Mouse (Mus musculus): Measurements from ENCODE around the gene Parg. TPM values are rescaled to one million over a fixed set of nuclear protein-coding genes. Genes with fewer than 3 reads are reported as not detected.
A peak's percentile ranks its signal among the peaks of the same experiment; 100 is the strongest.

The Parg gene
- polyA plus RNA-seq (2015; fragmentation: Nextera tagmentation; extraction: Ambion mirVana), result 31.1 and 34.5 TPM in 2 replicates

- Histone ChIP-seq H3K4me2 (ENCODE audit: low read length) (peak within 1 kb of the TSS; percentile 97), H3K4me3 (ENCODE audit: low read depth, low read length) (peak within 1 kb of the TSS; percentile 81), H3K27ac (ENCODE audit: low read length) (peak within 1 kb of the TSS; percentile 75), H3K9me3 (replicated peaks; ENCODE audit: control insufficient read depth, low read length, poor library complexity, severe bottlenecking) (no peaks in the 10 kb centered on the region), H3K4me1 (ENCODE audit: control insufficient read depth, insufficient read depth, low read length) (peaks cover 26% of the 10 kb centered on the region), H3K9ac (ENCODE audit: low read depth, low read length) (peak within 1 kb of the TSS; percentile 79), H3K27me3 (ENCODE audit: control insufficient read depth, insufficient read depth, low read depth, low read length) (no peaks in the 10 kb centered on the region), H3K36me3 (ENCODE audit: control insufficient read depth, insufficient read depth, low read length) (peaks cover 13% of the 10 kb centered on the region)
- under 1% methylated on average over 63 of the region's 77 CpGs for WGBS
- ATAC-seq, result peak; percentile 96
These were observed at the start of gene Parg, which contains the start of gene Timm23 for GRCm38 (mm10) chr14:32201791-32202451. Gene Parg (plus strand): TSS chr14:32201949. Gene Timm23 (minus strand): TSS chr14:32201898.

- Histone ChIP-seq H3K9ac (ENCODE audit: low read depth, low read length) (no peak overlapping the region), H3K27ac (ENCODE audit: low read length) (no peak overlapping the region), H3K36me3 (ENCODE audit: control insufficient read depth, insufficient read depth, low read length) (no peaks in the 10 kb centered on the region), H3K4me1 (ENCODE audit: control insufficient read depth, insufficient read depth, low read length) (no peaks in the 10 kb centered on the region), H3K4me3 (ENCODE audit: low read depth, low read length) (no peak overlapping the region), H3K27me3 (ENCODE audit: control insufficient read depth, insufficient read depth, low read depth, low read length) (no peaks in the 10 kb centered on the region), H3K4me2 (ENCODE audit: low read length) (no peak overlapping the region), H3K9me3 (replicated peaks; ENCODE audit: control insufficient read depth, low read length, poor library complexity, severe bottlenecking) (no peaks in the 10 kb centered on the region)
- 91% methylated on average over 18 of the region's 18 CpGs for WGBS
- ATAC-seq, result no peak
These were observed 49.3 kb upstream of the Parg start for GRCm38 (mm10) chr14:32152243-32152965.

GRCm38 (mm10) chr14:32153156-32153555 lies 48.6 kb upstream of the Parg start:
- Histone ChIP-seq H3K4me1 (ENCODE audit: control insufficient read depth, insufficient read depth, low read length) (no peaks in the 10 kb centered on the region), H3K9ac (ENCODE audit: low read depth, low read length) (no peak overlapping the region), H3K36me3 (ENCODE audit: control insufficient read depth, insufficient read depth, low read length) (no peaks in the 10 kb centered on the region), H3K27me3 (ENCODE audit: control insufficient read depth, insufficient read depth, low read depth, low read length) (no peaks in the 10 kb centered on the region), H3K4me3 (ENCODE audit: low read depth, low read length) (no peak overlapping the region), H3K27ac (ENCODE audit: low read length) (no peak overlapping the region), H3K4me2 (ENCODE audit: low read length) (no peak overlapping the region), H3K9me3 (replicated peaks; ENCODE audit: control insufficient read depth, low read length, poor library complexity, severe bottlenecking) (no peaks in the 10 kb centered on the region)
- 97% methylated on average over 2 of the region's 2 CpGs for WGBS
- ATAC-seq, result no peak

- Histone ChIP-seq H3K27me3 (ENCODE audit: control insufficient read depth, insufficient read depth, low read depth, low read length) (no peaks in the 10 kb centered on the region), H3K27ac (ENCODE audit: low read length) (no peak overlapping the region), H3K9ac (ENCODE audit: low read depth, low read length) (no peak overlapping the region), H3K4me1 (ENCODE audit: control insufficient read depth, insufficient read depth, low read length) (0 out of 2 replicates have a peak, but pooled peaks cover 3% of the 10 kb centered on the region), H3K9me3 (replicated peaks; ENCODE audit: control insufficient read depth, low read length, poor library complexity, severe bottlenecking) (no peaks in the 10 kb centered on the region), H3K4me3 (ENCODE audit: low read depth, low read length) (no peak overlapping the region), H3K36me3 (ENCODE audit: control insufficient read depth, insufficient read depth, low read length) (no peaks in the 10 kb centered on the region), H3K4me2 (ENCODE audit: low read length) (no peak overlapping the region)
- 91% methylated on average over 6 of the region's 6 CpGs for WGBS
- no peak for ATAC-seq
These were observed 47.0 kb upstream of the Parg start for GRCm38 (mm10) chr14:32154758-32155157.

- Histone ChIP-seq H3K4me3 (ENCODE audit: low read depth, low read length) (peak overlapping the region; percentile 75), H3K36me3 (ENCODE audit: control insufficient read depth, insufficient read depth, low read length) (no peaks in the 10 kb centered on the region), H3K27me3 (ENCODE audit: control insufficient read depth, insufficient read depth, low read depth, low read length) (no peaks in the 10 kb centered on the region), H3K4me1 (ENCODE audit: control insufficient read depth, insufficient read depth, low read length) (peaks cover 21% of the 10 kb centered on the region), H3K4me2 (ENCODE audit: low read length) (peak overlapping the region; percentile 91), H3K9me3 (replicated peaks; ENCODE audit: control insufficient read depth, low read length, poor library complexity, severe bottlenecking) (no peaks in the 10 kb centered on the region), H3K9ac (ENCODE audit: low read depth, low read length) (peak overlapping the region; percentile 100; the same call in 1 of the 2 replicates), H3K27ac (ENCODE audit: low read length) (peak overlapping the region; percentile 89)
- WGBS, result 35% methylated on average over 4 of the region's 4 CpGs
- ATAC-seq, result peak; percentile 33; the same call in 1 of the 2 replicates
These were observed 42.5 kb upstream of the Parg start for GRCm38 (mm10) chr14:32159150-32159670.

- Histone ChIP-seq H3K9me3 (replicated peaks; ENCODE audit: control insufficient read depth, low read length, poor library complexity, severe bottlenecking) (no peaks in the 10 kb centered on the region), H3K27me3 (ENCODE audit: control insufficient read depth, insufficient read depth, low read depth, low read length) (no peaks in the 10 kb centered on the region), H3K9ac (ENCODE audit: low read depth, low read length) (peak within 1 kb of the TSS; percentile 100), H3K27ac (ENCODE audit: low read length) (peak within 1 kb of the TSS; percentile 89), H3K4me2 (ENCODE audit: low read length) (peak within 1 kb of the TSS; percentile 91), H3K4me3 (ENCODE audit: low read depth, low read length) (peak within 1 kb of the TSS; percentile 75), H3K36me3 (ENCODE audit: control insufficient read depth, insufficient read depth, low read length) (no peaks in the 10 kb centered on the region), H3K4me1 (ENCODE audit: control insufficient read depth, insufficient read depth, low read length) (peaks cover 21% of the 10 kb centered on the region)
- ATAC-seq, result peak; percentile 99
- 1% methylated on average over 40 of the region's 40 CpGs for WGBS
These were observed 42.0 kb upstream of the Parg start, which contains the start of gene Ncoa4 for GRCm38 (mm10) chr14:32159690-32160246. Gene Ncoa4 (plus strand): TSS chr14:32159865.

GRCm38 (mm10) chr14:32160563-32160962 lies 41.2 kb upstream of the Parg start:
- H3K4me1 ChIP-seq (ENCODE audit: control insufficient read depth, insufficient read depth, low read length), result peaks cover 26% of the 10 kb centered on the region
- no peaks in the 10 kb centered on the region for H3K9me3 ChIP-seq (replicated peaks; ENCODE audit: control insufficient read depth, low read length, poor library complexity, severe bottlenecking)
- peak overlapping the region; percentile 100 for H3K9ac ChIP-seq (ENCODE audit: low read depth, low read length)
- H3K4me2 ChIP-seq (ENCODE audit: low read length), result peak overlapping the region; percentile 91
- no peak for ATAC-seq
- peak overlapping the region; percentile 75 for H3K4me3 ChIP-seq (ENCODE audit: low read depth, low read length)
- H3K36me3 ChIP-seq (ENCODE audit: control insufficient read depth, insufficient read depth, low read length), result no peaks in the 10 kb centered on the region
- H3K27me3 ChIP-seq (ENCODE audit: control insufficient read depth, insufficient read depth, low read depth, low read length), result no peaks in the 10 kb centered on the region
- H3K27ac ChIP-seq (ENCODE audit: low read length), result peak overlapping the region; percentile 89; the same call in 1 of the 2 replicates
- 43% methylated on average over 7 of the region's 7 CpGs for WGBS

GRCm38 (mm10) chr14:32161090-32161885 lies 40.5 kb upstream of the Parg start:
- Histone ChIP-seq H3K9me3 (replicated peaks; ENCODE audit: control insufficient read depth, low read length, poor library complexity, severe bottlenecking) (no peaks in the 10 kb centered on the region), H3K4me2 (ENCODE audit: low read length) (peak overlapping the region; percentile 91), H3K4me1 (ENCODE audit: control insufficient read depth, insufficient read depth, low read length) (peaks cover 31% of the 10 kb centered on the region), H3K4me3 (ENCODE audit: low read depth, low read length) (no peak overlapping the region), H3K27me3 (ENCODE audit: control insufficient read depth, insufficient read depth, low read depth, low read length) (no peaks in the 10 kb centered on the region), H3K36me3 (ENCODE audit: control insufficient read depth, insufficient read depth, low read length) (no peaks in the 10 kb centered on the region), H3K27ac (ENCODE audit: low read length) (no peak overlapping the region), H3K9ac (ENCODE audit: low read depth, low read length) (0 out of 2 replicates have a peak overlapping the region, but pooled peaks have one; percentile 100)
- no peak for ATAC-seq
- 90% methylated on average over 12 of the region's 12 CpGs for WGBS

All from midbrain, embryonic 16.5 days (tissue).